ENCODE assay signal across 23 mouse cellular contexts in genomic region chr13:35676921-35677320, GRCm38 (mm10). TPM values are rescaled to one million over a fixed set of nuclear protein-coding genes. Genes with fewer than 3 reads are reported as not detected.
DNase-seq lines count a peak whose midpoint lies in the region; ATAC-seq and TF ChIP-seq lines count a peak whose summit lies in the region.
"Had no signal": no experiment of that assay in that cellular context is flagged by ENCODE, and none has a peak within 500 bp of the region (broad histone marks: within the 10 kb centered on the region; RNA-seq: fewer than 3 reads in every experiment).

No protein-coding gene starts in this region.

- no peaks in the 10 kb centered on the region for H3K36me3 ChIP-seq in intestine, embryonic 16.5 days (ENCODE audit: control insufficient read depth, insufficient read depth, low read length)
- no peaks in the 10 kb centered on the region for H3K36me3 ChIP-seq in liver, embryonic 15.5 days (replicated peaks)
- no peaks in the 10 kb centered on the region for H3K36me3 ChIP-seq in kidney, embryonic 15.5 days
- H3K36me3 ChIP-seq in midbrain, embryonic 15.5 days (replicated peaks): no peaks in the 10 kb centered on the region
- H3K36me3 ChIP-seq: hindbrain, embryonic 12.5 days; lung, embryonic 15.5 days; neural tube, embryonic 13.5 days had no signal

- 100% methylated on average over 1 of the region's 1 CpGs for WGBS in bone marrow, adult 2 months
- WGBS in intestine, embryonic 16.5 days: 93% methylated on average over 1 of the region's 1 CpGs
- WGBS in liver, embryonic 15.5 days (ENCODE audit: insufficient replicate concordance): 94% methylated on average over 1 of the region's 1 CpGs
- 94% methylated on average over 1 of the region's 1 CpGs for WGBS in kidney, embryonic 15.5 days
- WGBS in midbrain, embryonic 15.5 days: 93% methylated on average over 1 of the region's 1 CpGs

- TF ChIP-seq POLR2A in bone marrow, adult 2 months (IDR thresholded peaks at IDR 0.05; ENCODE audit: borderline replicate concordance, control insufficient read depth, low read depth, low read length): no peak

- H3K9me3 ChIP-seq in intestine, embryonic 16.5 days (ENCODE audit: control insufficient read depth, low read length): no peaks in the 10 kb centered on the region
- no peaks in the 10 kb centered on the region for H3K9me3 ChIP-seq in liver, embryonic 15.5 days (replicated peaks)
- no peaks in the 10 kb centered on the region for H3K9me3 ChIP-seq in kidney, embryonic 15.5 days (replicated peaks)
- H3K9me3 ChIP-seq in midbrain, embryonic 15.5 days: no peaks in the 10 kb centered on the region
- H3K9me3 ChIP-seq: forebrain, embryonic 13.5 days; hindbrain, embryonic 12.5 days; lung, embryonic 15.5 days; neural tube, embryonic 13.5 days had no signal

- DNase-seq in heart, adult 11 months: peak; percentile 24
- DNase-seq in heart, postnatal 36 days: no peak
- no peak for DNase-seq in right cerebral cortex, adult 18-20 months
- DNase-seq: adrenal gland, postnatal 14 days; cerebellum, adult 11-12 months; gastrocnemius, adult 2 months; kidney, adult 8-10 months; kidney, postnatal 4 days; lung, postnatal 4 days; retina, postnatal 1 day; right cerebral cortex, postnatal 4 days had no signal

- no peak overlapping the region for H3K4me3 ChIP-seq in bone marrow, adult 2 months (replicated peaks; ENCODE audit: control insufficient read depth, low read depth, low read length)
- no peak overlapping the region for H3K4me3 ChIP-seq in intestine, embryonic 16.5 days (ENCODE audit: low read length)
- no peak overlapping the region for H3K4me3 ChIP-seq in liver, embryonic 15.5 days (replicated peaks)
- H3K4me3 ChIP-seq in kidney, embryonic 15.5 days (replicated peaks): no peak overlapping the region
- H3K4me3 ChIP-seq in midbrain, embryonic 15.5 days: no peak overlapping the region
- H3K4me3 ChIP-seq: forebrain, embryonic 13.5 days; gastrocnemius, adult 2 months; hindbrain, embryonic 12.5 days; left cerebral cortex, adult 2 months; lung, embryonic 15.5 days; myocyte; neural tube, embryonic 13.5 days had no signal

- H3K4me2 ChIP-seq in intestine, embryonic 16.5 days (ENCODE audit: low read depth, low read length): no peak overlapping the region
- peak overlapping the region; percentile 41 for H3K4me2 ChIP-seq in liver, embryonic 15.5 days
- H3K4me2 ChIP-seq in kidney, embryonic 15.5 days: no peak overlapping the region
- H3K4me2 ChIP-seq in midbrain, embryonic 15.5 days: no peak overlapping the region
- H3K4me2 ChIP-seq: forebrain, embryonic 13.5 days; hindbrain, embryonic 12.5 days; lung, embryonic 15.5 days; neural tube, embryonic 13.5 days had no signal

- peaks cover 4% of the 10 kb centered on the region; the same call in 1 of the 2 replicates for H3K4me1 ChIP-seq in bone marrow, adult 2 months (ENCODE audit: control insufficient read depth, insufficient read depth, low read length)
- H3K4me1 ChIP-seq in intestine, embryonic 16.5 days (ENCODE audit: control insufficient read depth, insufficient read depth, low read length): no peaks in the 10 kb centered on the region
- H3K4me1 ChIP-seq in liver, embryonic 15.5 days (replicated peaks): peaks cover 50% of the 10 kb centered on the region
- H3K4me1 ChIP-seq in kidney, embryonic 15.5 days: no peaks in the 10 kb centered on the region
- H3K4me1 ChIP-seq in midbrain, embryonic 15.5 days: no peaks in the 10 kb centered on the region
- H3K4me1 ChIP-seq: forebrain, embryonic 13.5 days; hindbrain, embryonic 12.5 days; lung, embryonic 15.5 days had no signal

- H3K27me3 ChIP-seq in intestine, embryonic 16.5 days (replicated peaks; ENCODE audit: control insufficient read depth, insufficient read depth, low read length): no peaks in the 10 kb centered on the region
- 0 out of 2 replicates have a peak, but pooled peaks cover 4% of the 10 kb centered on the region for H3K27me3 ChIP-seq in liver, embryonic 15.5 days
- no peaks in the 10 kb centered on the region for H3K27me3 ChIP-seq in kidney, embryonic 15.5 days
- H3K27me3 ChIP-seq in midbrain, embryonic 15.5 days (replicated peaks): no peaks in the 10 kb centered on the region
- H3K27me3 ChIP-seq: forebrain, embryonic 13.5 days; hindbrain, embryonic 12.5 days; lung, embryonic 15.5 days; neural tube, embryonic 13.5 days had no signal

- TF ChIP-seq CTCF in bone marrow, adult 2 months (IDR thresholded peaks at IDR 0.05; ENCODE audit: control insufficient read depth, insufficient read depth, low read length): no peak

- intact Hi-C loops in heart, postnatal 36 days (cut with DNase I): no loop called here

- H3K27ac ChIP-seq in bone marrow, adult 2 months (ENCODE audit: control insufficient read depth, insufficient read depth, low read depth, low read length, poor library complexity): peak overlapping the region; percentile 49; the same call in 1 of the 2 replicates
- H3K27ac ChIP-seq in intestine, embryonic 16.5 days (ENCODE audit: low read length): no peak overlapping the region
- peak overlapping the region; percentile 99 for H3K27ac ChIP-seq in liver, embryonic 15.5 days (replicated peaks)
- H3K27ac ChIP-seq in kidney, embryonic 15.5 days: no peak overlapping the region
- no peak overlapping the region for H3K27ac ChIP-seq in midbrain, embryonic 15.5 days
- H3K27ac ChIP-seq: forebrain, embryonic 13.5 days; gastrocnemius, adult 2 months; hindbrain, embryonic 12.5 days; left cerebral cortex, adult 2 months; lung, embryonic 15.5 days; neural tube, embryonic 13.5 days had no signal

- H3K9ac ChIP-seq in intestine, embryonic 16.5 days (ENCODE audit: low read depth, low read length): no peak overlapping the region
- H3K9ac ChIP-seq in liver, embryonic 15.5 days: no peak overlapping the region
- H3K9ac ChIP-seq in kidney, embryonic 15.5 days: no peak overlapping the region
- H3K9ac ChIP-seq in midbrain, embryonic 15.5 days: no peak overlapping the region
- H3K9ac ChIP-seq: forebrain, embryonic 13.5 days; hindbrain, embryonic 12.5 days; lung, embryonic 15.5 days; neural tube, embryonic 13.5 days had no signal

- ATAC-seq in intestine, embryonic 16.5 days: 0 out of 2 replicates have a peak, but pooled peaks have one; percentile 12
- peak; percentile 32 for ATAC-seq in liver, embryonic 15.5 days (ENCODE audit: insufficient read depth)
- no peak for ATAC-seq in kidney, embryonic 15.5 days (replicated peaks; ENCODE audit: low FRiP score)
- no peak for ATAC-seq in midbrain, embryonic 15.5 days (replicated peaks)
- ATAC-seq: forebrain, embryonic 13.5 days; midbrain, embryonic 16.5 days had no signal

RNA-seq across cellular contexts. Expression of gene Cdyl, which starts 17.3 kb away (rescaled TPM):
- total RNA-seq in heart, postnatal 36 days (2021): 10 to 100 TPM in 1 of 2 experiments, 1 to 10 TPM in 1; 10.0 to 10.8 TPM
- 11.4 and 20.5 TPM in 2 replicates for polyA plus RNA-seq in bone marrow, adult 2 months (2011; ENCODE audit: insufficient read depth, insufficient read length, low replicate concordance, missing spikeins)
- polyA plus RNA-seq in intestine, embryonic 16.5 days (2015; fragmentation: Nextera tagmentation; extraction: Ambion mirVana): 3.4 and 3.5 TPM in 2 replicates
- 9.5 and 10.3 TPM in 2 replicates for polyA plus RNA-seq in liver, embryonic 15.5 days (2015; fragmentation: Nextera tagmentation; extraction: Ambion mirVana)
- polyA plus RNA-seq in kidney, embryonic 15.5 days (2015; fragmentation: Nextera tagmentation; extraction: Ambion mirVana): 13.0 and 13.1 TPM in 2 replicates
- polyA plus RNA-seq in midbrain, embryonic 15.5 days (2015; fragmentation: Nextera tagmentation; extraction: Ambion mirVana): 3.7 and 4.1 TPM in 2 replicates

Comparison
In these comparisons a context has a peak if more than half of its experiments do, and no peak if none do; other contexts are left out.
1. H3K27ac ChIP-seq: peak in bone marrow, adult 2 months (single experiment) and liver, embryonic 15.5 days (single experiment); none in intestine, embryonic 16.5 days (single experiment), kidney, embryonic 15.5 days (single experiment) and midbrain, embryonic 15.5 days (single experiment).
2. ATAC-seq: peak in intestine, embryonic 16.5 days (single experiment) and liver, embryonic 15.5 days (single experiment); none in kidney, embryonic 15.5 days (single experiment) and midbrain, embryonic 15.5 days (single experiment).